Mouse (Mus musculus) Patski (cell line): Measurements from ENCODE around the gene Clec16a. TPM values are rescaled to one million over a fixed set of nuclear protein-coding genes. Genes with fewer than 3 reads are reported as not detected.
A peak's percentile ranks its signal among the peaks of the same experiment; 100 is the strongest.

Source experiments
- ATAC-seq: fragments of 100-300 bp; one replicate; pipeline ENCODE4 v1.8.0; 2021
- CTCF ChIA-PET: fragments of 350-600 bp; sonication (Branson Sonifier 250); formaldehyde crosslinking; loops from one replicate; lab custom pipeline; 2022; ENCODE audit warnings: inconsistent platforms; lab: Charles Lee
- POLR2A ChIA-PET: fragments of 350-600 bp; sonication (Branson Sonifier 250); formaldehyde crosslinking; loops from one replicate; lab custom pipeline; 2022; ENCODE audit warnings: antibody characterized with exemption, inconsistent platforms; lab: Charles Lee
- DNase-seq: peaks from one replicate; pipeline ENCODE4 v3.0.0-alpha.2; 2011; ENCODE audit warnings: low read depth, low spot score
- H3K27me3 ChIP-seq: fragments of 371-371 bp; one replicate; pipeline ENCODE4 v1.5.1; 2021
- CTCF ChIP-seq: fragments of 100-300 bp; IDR thresholded peaks from one replicate; pipeline ENCODE4 v1.5.1; 2021
- in situ Hi-C: fragments of 300-500 bp; cut with MboI; formaldehyde crosslinking; loops from 3 replicates; pipeline ENCODE4 v1.11.1; 2018; ENCODE audit warnings: low pct_unique_long_range_greater_than_20kb, mixed read lengths
- polyA plus RNA-seq: library from polyadenylated mRNA; unstranded; gene quantifications from one replicate; pipeline ENCODE4 v1.2.3, GENCODE M21; 2021

The Clec16a gene
- 21.3 TPM for polyA plus RNA-seq

- CTCF ChIA-PET = no interaction called here
- peak; percentile 87 for DNase-seq
- in situ Hi-C loops = no loop called here
- POLR2A ChIA-PET = interaction anchor here (1.0 kb wide), 1 partner anchor 9 kb away, joined by 3 read pairs; no protein-coding TSS in a partner anchor
- ATAC-seq = peak; percentile 69
- no peaks in the 10 kb centered on the region for H3K27me3 ChIP-seq
- no peak for TF ChIP-seq CTCF
These were observed at the start of gene Clec16a for GRCm38 (mm10) chr16:10544995-10545622. TSS of gene Clec16a (plus strand) at chr16:10545339.

GRCm38 (mm10) chr16:10495824-10496298, 49.3 kb upstream of the Clec16a start:
- DNase-seq (no peak), ATAC-seq (no peak)
- ChIA-PET POLR2A (interaction anchor here (0.5 kb wide), 1 partner anchor 837 kb away, joined by 4 read pairs; no protein-coding TSS in a partner anchor), CTCF (interaction anchor here (1.1 kb wide), 1 partner anchor 25 kb away, joined by 3 read pairs; no protein-coding TSS in a partner anchor)
- TF ChIP-seq CTCF = no peak
- in situ Hi-C loops = no loop called here
- no peaks in the 10 kb centered on the region for H3K27me3 ChIP-seq

GRCm38 (mm10) chr16:10498096-10498602, 47.0 kb upstream of the Clec16a start:
- ChIA-PET POLR2A (no interaction called here), CTCF (no interaction called here)
- DNase-seq (no peak), ATAC-seq (no peak)
- TF ChIP-seq CTCF = no peak
- in situ Hi-C loops = no loop called here
- H3K27me3 ChIP-seq = no peaks in the 10 kb centered on the region

GRCm38 (mm10) chr16:10499122-10499521, 46.0 kb upstream of the Clec16a start:
- ChIA-PET POLR2A (no interaction called here), CTCF (no interaction called here)
- ATAC-seq (no peak), DNase-seq (no peak)
- in situ Hi-C loops = no loop called here
- no peaks in the 10 kb centered on the region for H3K27me3 ChIP-seq
- no peak for TF ChIP-seq CTCF

GRCm38 (mm10) chr16:10501865-10502264, 43.3 kb upstream of the Clec16a start:
- DNase-seq (peak; percentile 13), ATAC-seq (no peak)
- POLR2A ChIA-PET = no interaction called here
- in situ Hi-C loops = no loop called here
- TF ChIP-seq CTCF = no peak
- CTCF ChIA-PET = no interaction called here
- no peaks in the 10 kb centered on the region for H3K27me3 ChIP-seq

- no peak for ATAC-seq
- POLR2A ChIA-PET = no interaction called here
These were observed 42.1 kb upstream of the Clec16a start for GRCm38 (mm10) chr16:10503058-10503457.

GRCm38 (mm10) chr16:10507445-10507844, 37.7 kb upstream of the Clec16a start:
- no peak for ATAC-seq
- no peaks in the 10 kb centered on the region for H3K27me3 ChIP-seq
- no peak for TF ChIP-seq CTCF
- in situ Hi-C loops = no loop called here
- ChIA-PET POLR2A (no interaction called here), CTCF (no interaction called here)
- DNase-seq = no peak

More at GRCm38 (mm10) chr16:10503058-10503457, 42.1 kb upstream of the Clec16a start:
- H3K27me3 ChIP-seq = no peaks in the 10 kb centered on the region
- TF ChIP-seq CTCF = no peak
- in situ Hi-C loops = no loop called here
- DNase-seq = no peak
- CTCF ChIA-PET = no interaction called here

GRCm38 (mm10) chr16:10508691-10509090, 36.4 kb upstream of the Clec16a start:
- no peaks in the 10 kb centered on the region for H3K27me3 ChIP-seq
- in situ Hi-C loops = no loop called here
- no peak for ATAC-seq
- no peak for TF ChIP-seq CTCF
- DNase-seq = no peak
- ChIA-PET POLR2A (no interaction called here), CTCF (interaction anchor here (1.6 kb wide), 1 partner anchor 14 kb away, joined by 5 read pairs; no protein-coding TSS in a partner anchor)

- ChIA-PET POLR2A (no interaction called here), CTCF (interaction anchor here (0.9 to 1.6 kb wide), 5 partner anchors 11 to 94 kb away, joined by 3 to 5 read pairs (median 4); no protein-coding TSS in a partner anchor)
- in situ Hi-C loops = loop anchor here (10.0 kb wide), 1 partner anchor 426 kb away; no protein-coding TSS in a partner anchor
- DNase-seq (peak; percentile 19), ATAC-seq (peak; percentile 45)
- H3K27me3 ChIP-seq = no peaks in the 10 kb centered on the region
- no peak for TF ChIP-seq CTCF
These were observed 34.5 kb upstream of the Clec16a start for GRCm38 (mm10) chr16:10510477-10511133.

- H3K27me3 ChIP-seq = no peaks in the 10 kb centered on the region
- ATAC-seq (peak; percentile 9), DNase-seq (no peak)
- TF ChIP-seq CTCF = no peak
- in situ Hi-C loops = loop anchor here (10.0 kb wide), 1 partner anchor 426 kb away; no protein-coding TSS in a partner anchor
- CTCF ChIA-PET = interaction anchor here (0.9 to 1.6 kb wide), 4 partner anchors 10 to 94 kb away, joined by 3 to 5 read pairs (median 4); no protein-coding TSS in a partner anchor
- POLR2A ChIA-PET = no interaction called here
These were observed 34.0 kb upstream of the Clec16a start for GRCm38 (mm10) chr16:10511134-10511520.
